Mouse (Mus musculus) layer of hippocampus, adult 9-11 months (tissue): ENCODE measurements around the gene Prox1.

Experiments used
- DNase-seq: peaks from one replicate; pipeline ENCODE4 v3.0.0; 2022

Prox1 gene

GRCm38 (mm10) chr1:190172979-190173461 lies 2.5 kb upstream of the Prox1 start:
- DNase-seq, result no peak

- no peak for DNase-seq
Measured at GRCm38 (mm10) chr1:190172311-190172978, 1.9 kb upstream of the Prox1 start.

DNA sequence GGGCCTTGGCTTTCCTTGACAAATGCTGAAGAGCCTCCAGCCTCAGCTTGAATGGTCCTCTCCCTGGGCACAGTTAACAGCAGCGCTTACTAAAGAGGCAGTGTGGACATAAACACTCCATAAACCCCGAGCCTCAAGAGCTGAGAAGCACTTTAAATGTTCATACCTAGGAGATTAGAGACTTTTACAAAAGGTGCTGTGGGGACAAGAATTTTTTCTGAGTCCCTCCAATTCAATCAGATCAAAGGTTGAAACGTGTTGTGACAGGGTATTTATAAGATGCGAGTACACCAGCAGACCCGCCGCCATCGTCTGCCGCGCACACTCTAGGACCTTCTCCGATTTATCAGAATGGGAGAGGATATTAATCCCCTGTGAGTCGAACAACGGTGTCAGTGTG lies 1.2 kb upstream of the Prox1 start:
- no peak for DNase-seq

DNA sequence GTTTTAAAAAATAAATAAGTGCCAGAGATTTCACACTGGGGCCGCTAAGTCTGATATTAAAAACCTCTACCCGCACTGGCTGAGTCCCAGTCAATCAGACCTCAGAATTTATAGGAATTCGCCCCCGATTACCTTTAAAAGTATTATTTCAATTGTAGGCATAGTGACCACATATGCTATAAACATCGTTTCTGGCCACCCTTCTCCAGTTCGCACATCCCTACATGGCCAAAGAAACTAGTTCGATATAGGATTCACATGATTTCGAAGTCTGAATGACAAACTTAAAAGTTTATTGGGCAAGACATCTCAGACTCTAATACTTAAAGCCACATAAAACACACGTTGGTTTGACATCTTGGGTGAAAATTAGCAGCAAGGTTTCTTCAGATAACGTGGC lies 827 bp upstream of the Prox1 start:
- no peak for DNase-seq

DNA sequence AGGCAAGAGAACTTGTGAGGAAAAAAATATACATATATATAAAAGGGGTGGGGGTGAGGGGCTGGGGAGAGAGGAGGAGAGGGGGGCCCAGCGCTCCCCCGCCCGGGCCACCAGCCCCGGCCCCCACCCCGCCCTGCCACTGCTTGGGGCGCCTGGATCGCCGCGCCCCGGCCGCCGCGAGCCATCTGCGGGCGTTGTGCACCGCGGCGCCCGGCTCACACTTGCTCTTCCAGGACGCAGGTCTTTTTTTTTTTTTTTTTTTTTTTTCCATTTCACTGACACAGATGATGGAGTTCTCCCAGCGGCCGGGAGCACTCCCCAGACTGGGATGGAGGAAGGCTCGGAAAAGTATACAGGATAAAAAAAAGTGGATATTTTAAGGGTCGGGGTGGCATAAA lies 304 bp upstream of the Prox1 start:
- no peak for DNase-seq

DNA sequence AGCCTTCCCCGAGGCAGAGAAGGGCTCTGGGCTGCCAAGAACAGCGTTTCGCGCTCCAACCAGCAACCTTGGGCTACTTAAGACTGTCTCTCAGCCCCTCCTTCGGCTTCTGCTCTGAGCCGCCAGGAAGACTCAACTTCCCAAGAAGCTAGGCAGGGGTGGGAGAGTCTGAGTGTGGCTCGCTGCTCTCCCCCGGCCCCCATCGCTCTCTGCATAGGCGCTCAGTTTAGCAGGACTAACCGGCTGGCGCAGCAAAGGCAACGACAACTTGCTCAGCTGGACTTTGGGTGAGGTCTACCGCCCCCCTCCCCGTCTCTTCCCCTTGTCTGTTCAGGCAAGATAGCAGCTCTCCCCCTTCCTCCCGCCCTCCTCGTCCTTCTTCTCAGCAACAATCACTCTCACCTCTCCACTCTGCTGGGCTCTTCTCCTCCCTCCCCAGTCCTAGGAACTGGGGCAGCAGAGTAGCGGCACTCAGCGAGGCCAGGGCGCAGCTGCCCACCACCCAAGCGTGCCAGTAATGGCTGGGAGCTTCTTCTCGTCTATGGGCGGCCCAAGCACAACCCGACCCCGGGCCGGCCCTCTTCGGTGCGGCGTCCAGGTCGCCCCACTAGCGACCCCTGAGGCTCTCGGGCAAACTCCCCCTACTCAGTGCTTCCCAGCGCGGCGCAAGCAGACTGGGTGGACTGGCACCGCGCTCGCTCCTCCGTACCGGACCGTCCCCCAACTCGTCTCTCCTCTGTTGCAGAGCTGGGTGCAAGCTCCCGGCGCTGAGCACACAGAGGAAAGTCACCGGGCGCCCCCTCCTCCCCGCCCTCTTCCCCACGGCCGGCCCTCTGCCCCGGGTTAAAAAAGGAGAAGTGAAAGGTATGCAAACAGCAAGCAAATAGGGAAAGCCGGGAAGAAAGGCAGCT lies 1.5 kb downstream of the Prox1 start:
- DNase-seq, result no peak

GRCm38 (mm10) chr1:190168115-190168514 lies 2.4 kb downstream of the Prox1 start:
- DNase-seq, result no peak

DNA sequence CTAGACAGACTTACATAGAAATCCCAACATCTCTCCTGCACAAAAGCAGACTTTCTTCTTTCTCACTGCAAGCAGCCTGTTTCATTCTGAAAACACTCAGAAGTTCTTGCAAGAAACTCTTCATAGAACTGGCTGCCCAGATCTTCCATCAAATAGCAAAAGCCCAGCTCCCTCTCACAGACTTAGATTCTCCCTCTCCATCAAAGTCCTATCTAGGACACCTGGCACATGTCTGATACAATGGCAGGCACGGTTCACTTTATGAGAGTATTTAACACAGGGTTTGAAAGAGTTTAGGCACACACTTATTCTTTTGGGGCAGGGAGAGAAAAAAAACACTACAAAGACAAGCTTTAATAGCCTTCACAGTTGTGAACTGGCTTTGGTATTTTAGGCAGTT lies 2.9 kb downstream of the Prox1 start:
- DNase-seq, result no peak

GRCm38 (mm10) chr1:190165511-190165910 lies 5.0 kb downstream of the Prox1 start:
- DNase-seq, result no peak

DNA sequence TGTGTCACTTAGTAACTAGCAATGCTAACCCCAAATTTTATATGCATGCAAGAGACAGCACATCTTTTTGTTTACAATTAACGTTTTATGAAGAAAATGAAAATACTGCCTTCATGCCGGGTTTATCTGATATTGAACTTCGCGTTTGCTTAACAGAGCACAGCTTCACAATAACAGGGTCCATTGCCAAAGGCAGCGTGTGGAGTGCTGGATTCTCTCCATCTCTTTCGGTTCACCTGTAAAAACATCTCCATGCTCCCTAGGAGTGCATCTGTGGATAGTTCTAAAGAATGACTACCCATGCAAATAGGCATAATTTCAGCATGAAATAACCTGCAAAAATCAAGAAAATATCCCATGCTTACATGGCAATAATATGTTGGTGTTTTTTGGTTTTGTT lies 7.0 kb downstream of the Prox1 start:
- no peak for DNase-seq

GRCm38 (mm10) chr1:190161708-190162465 lies 8.6 kb downstream of the Prox1 start:
- DNase-seq, result no peak

GRCm38 (mm10) chr1:190161288-190161687 lies 9.2 kb downstream of the Prox1 start:
- DNase-seq, result no peak

DNA sequence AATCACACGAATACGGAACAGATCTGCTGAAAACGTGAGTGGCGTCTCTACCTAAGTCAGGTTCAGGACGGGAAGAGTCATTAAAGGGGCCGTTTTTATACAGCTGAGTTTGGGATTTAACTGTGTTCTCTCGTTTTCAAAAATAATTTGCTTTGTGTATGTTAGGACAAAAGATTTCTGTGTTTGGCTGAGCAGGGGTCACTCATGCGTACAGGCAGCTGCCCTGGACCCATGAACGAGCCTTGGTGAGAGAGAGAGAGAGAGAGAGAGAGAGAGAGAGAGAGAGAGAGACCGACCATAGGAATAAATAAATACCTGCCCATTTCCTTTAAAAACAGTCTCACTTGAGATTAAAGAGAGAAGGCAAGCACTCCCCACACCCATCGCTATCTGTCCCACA lies 11.1 kb downstream of the Prox1 start:
- DNase-seq, result no peak

- no peak for DNase-seq
Measured at GRCm38 (mm10) chr1:190155751-190156150, 14.8 kb downstream of the Prox1 start.

GRCm38 (mm10) chr1:190155021-190155420 lies 15.5 kb downstream of the Prox1 start:
- no peak for DNase-seq

- DNase-seq, result no peak
Measured at GRCm38 (mm10) chr1:190154292-190154691, 16.2 kb downstream of the Prox1 start.

GRCm38 (mm10) chr1:190152603-190153002 lies 17.9 kb downstream of the Prox1 start:
- no peak for DNase-seq

DNA sequence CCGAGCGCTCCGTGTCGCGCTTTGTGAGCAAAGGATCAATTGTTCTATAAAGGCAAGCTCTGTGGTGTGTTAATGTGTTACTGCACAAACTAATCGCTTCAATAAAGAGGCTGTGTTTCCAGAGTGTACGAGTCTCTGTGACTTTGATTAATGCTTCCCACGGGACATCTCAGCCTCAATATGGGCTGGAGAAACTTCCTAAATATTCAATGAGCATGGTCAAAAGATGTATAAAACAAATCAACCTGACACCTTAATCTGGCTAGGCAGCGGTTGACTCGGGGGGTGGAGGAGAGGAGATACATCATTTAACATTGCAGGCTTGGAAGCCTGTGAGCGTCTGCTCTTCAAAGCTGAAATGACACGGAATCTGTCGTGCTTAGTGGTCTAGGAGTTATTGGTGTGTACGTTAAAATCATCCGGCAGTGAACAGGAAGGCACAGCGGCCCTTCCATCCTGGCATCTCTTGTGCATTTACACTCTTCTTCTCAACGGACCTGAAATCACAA lies 21.2 kb downstream of the Prox1 start:
- DNase-seq, result no peak

DNA sequence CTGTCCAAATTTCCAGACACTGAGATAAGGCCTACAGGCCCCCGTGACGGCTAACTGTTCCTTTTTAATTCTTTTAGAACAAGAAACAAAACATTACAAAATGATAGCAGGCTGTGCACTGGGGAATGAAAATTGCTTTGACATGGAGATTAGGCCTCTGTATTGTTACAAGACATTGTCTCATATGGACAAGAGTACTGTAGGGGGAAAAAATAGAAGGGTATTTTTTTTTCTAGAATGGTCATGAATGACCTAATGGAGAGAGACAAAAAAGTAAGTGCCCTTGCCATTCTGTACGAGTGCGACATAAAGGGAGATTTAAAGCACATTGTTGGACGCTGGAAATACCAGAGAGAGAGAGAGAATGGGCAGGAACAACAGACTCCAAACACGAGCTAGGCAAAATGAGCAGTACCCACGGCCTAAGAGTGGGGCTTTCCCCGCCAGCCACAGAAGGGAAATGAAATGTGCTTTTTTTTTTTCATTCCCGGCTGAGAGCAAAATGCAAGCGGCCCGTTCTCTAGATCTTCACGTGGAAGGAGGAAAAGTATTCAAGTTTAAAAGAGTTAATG lies 21.8 kb downstream of the Prox1 start:
- DNase-seq, result no peak

DNA sequence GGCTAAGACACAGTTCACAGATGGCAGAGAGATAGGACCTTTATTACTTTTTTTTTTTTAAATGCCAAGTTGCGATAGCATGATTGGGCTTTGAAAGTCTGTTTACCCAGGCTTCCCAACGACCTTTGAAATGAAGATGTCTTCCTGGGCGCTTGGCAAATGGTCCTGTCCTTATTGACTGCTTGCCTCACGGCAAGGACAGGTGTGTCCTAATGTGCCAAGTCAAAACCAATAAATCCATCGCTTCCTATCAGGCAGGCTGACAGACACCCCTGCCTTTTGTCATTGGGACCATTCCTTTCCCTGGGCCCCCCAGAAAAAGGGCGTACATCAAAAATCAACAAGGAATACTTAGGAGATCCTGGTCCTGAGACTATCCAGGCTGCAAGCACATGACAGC lies 22.7 kb downstream of the Prox1 start:
- no peak for DNase-seq

- no peak for DNase-seq
Measured at GRCm38 (mm10) chr1:190144416-190144815, 26.1 kb downstream of the Prox1 start.

DNA sequence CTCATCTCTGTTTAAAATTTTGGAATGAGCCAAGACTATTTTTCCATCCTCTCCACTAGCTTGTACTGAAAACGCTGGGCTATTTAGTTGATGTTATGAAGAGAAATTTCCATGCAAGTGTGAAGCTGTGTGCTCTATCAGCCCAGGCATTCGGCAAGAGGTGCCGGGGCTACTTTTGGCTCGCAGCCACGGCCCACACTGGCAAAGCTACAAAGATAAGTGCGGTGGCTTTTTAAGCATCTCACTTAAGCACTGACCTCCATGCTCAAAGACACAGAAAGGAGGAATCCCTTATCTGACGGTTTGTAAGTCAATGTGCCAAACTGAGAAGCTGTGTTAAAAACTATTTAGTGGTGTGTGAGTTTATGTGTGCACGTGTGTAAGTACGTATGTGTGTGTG lies 26.9 kb downstream of the Prox1 start:
- DNase-seq, result no peak

DNA sequence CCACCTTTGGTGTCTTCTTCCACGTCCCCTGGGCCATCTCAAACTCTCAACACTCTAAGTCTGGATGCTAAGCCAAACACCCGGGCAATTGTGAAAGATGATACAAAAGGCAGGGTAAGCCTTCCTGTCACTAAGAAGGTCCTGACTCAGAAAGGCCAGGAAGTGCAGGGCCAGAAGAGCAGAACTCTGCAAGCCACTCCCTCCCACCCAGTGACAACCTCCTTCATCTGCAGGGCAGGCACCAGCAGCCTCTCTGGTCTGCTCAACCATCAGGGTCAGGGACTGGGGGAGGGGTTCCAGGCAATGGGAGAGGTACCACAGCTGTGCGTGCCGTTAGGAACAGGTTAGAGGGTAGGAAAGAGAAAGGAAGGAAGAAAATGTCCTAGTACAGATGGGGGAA lies 27.9 kb downstream of the Prox1 start:
- DNase-seq, result no peak
